Mouse (Mus musculus) forebrain, embryonic 10.5 days (tissue): ENCODE measurements at regions not wholly inside any gene's neighbourhood (a gene's known extent, or its start where the extent isn't known, plus 50 kb on each side); places are given as distances from the start of the nearest gene placed in this dataset.
"Not testable (repeated sequence)": the region's sequence is repeated elsewhere in the genome, so short reads cannot be mapped to it uniquely, and the experiment has no call there.

Experiments
- DNase-seq: peaks from one replicate; pipeline ENCODE4 v3.0.0-alpha.2; 2017; ENCODE audit warnings: low spot score; ENCODE audit errors: extremely low spot score
- H3K27ac ChIP-seq: fragments of 300-500 bp; sonication (generic); 2 replicates; pipeline ENCODE4 v1.5.1; 2016; ENCODE audit warnings: mild to moderate bottlenecking
- H3K27me3 ChIP-seq: fragments of 300-500 bp; sonication (generic); 2 replicates; pipeline ENCODE4 v1.6.1; 2016; ENCODE audit warnings: mild to moderate bottlenecking; ENCODE audit not compliant: poor library complexity, severe bottlenecking
- H3K36me3 ChIP-seq: fragments of 300-500 bp; sonication (generic); replicated peaks from 2 replicates; pipeline ENCODE4 v1.6.1; 2016; ENCODE audit warnings: mild to moderate bottlenecking, moderate library complexity
- H3K4me1 ChIP-seq: fragments of 300-500 bp; sonication (generic); 2 replicates; pipeline ENCODE4 v1.6.1; 2016
- H3K4me3 ChIP-seq: fragments of 300-500 bp; sonication (generic); 2 replicates; pipeline ENCODE4 v1.5.1; 2016; ENCODE audit warnings: mild to moderate bottlenecking, moderate library complexity
- H3K9me3 ChIP-seq: fragments of 300-500 bp; sonication (generic); 2 replicates; pipeline ENCODE4 v1.6.1; 2016; ENCODE audit warnings: mild to moderate bottlenecking, moderate library complexity
- WGBS: fragments of 180-500 bp; shearing (Covaris S2); methylation state at CpG from one replicate; pipeline ENCODE4 v1.1.7; 2016; 5-methylcytosine and 5-hydroxymethylcytosine counted together

GRCm38 (mm10) chr2:108044885-108045284 lies 754.4 kb downstream of the Kcna4 start:
- 95% methylated on average over 2 of the region's 2 CpGs for WGBS
- no peak overlapping the region for H3K27ac ChIP-seq
- H3K9me3 ChIP-seq: no peaks in the 10 kb centered on the region; the same call in 1 of the 2 replicates
- DNase-seq: no peak
- H3K4me1 ChIP-seq: no peaks in the 10 kb centered on the region
- no peaks in the 10 kb centered on the region for H3K27me3 ChIP-seq
- H3K36me3 ChIP-seq: no peaks in the 10 kb centered on the region
- H3K4me3 ChIP-seq: no peak overlapping the region

- DNase-seq: no peak
- 83% methylated on average over 2 of the region's 2 CpGs for WGBS
Measured at GRCm38 (mm10) chr2:108045997-108046396, 755.6 kb downstream of the Kcna4 start.

GRCm38 (mm10) chr2:108062751-108063150 lies 772.3 kb downstream of the Kcna4 start:
- H3K4me1 ChIP-seq, H3K4me3 ChIP-seq, H3K27me3 ChIP-seq, DNase-seq, H3K36me3 ChIP-seq, H3K27ac ChIP-seq, H3K9me3 ChIP-seq: not testable (repeated sequence)
- 92% methylated on average over 2 of the region's 2 CpGs for WGBS

More at GRCm38 (mm10) chr2:108045997-108046396, 755.6 kb downstream of the Kcna4 start:
- Histone ChIP-seq H3K9me3 (no peaks in the 10 kb centered on the region; the same call in 1 of the 2 replicates), H3K36me3 (no peaks in the 10 kb centered on the region), H3K4me3 (no peak overlapping the region), H3K4me1 (no peaks in the 10 kb centered on the region), H3K27ac (no peak overlapping the region), H3K27me3 (no peaks in the 10 kb centered on the region)

- no peaks in the 10 kb centered on the region for H3K4me1 ChIP-seq
- no peaks in the 10 kb centered on the region for H3K9me3 ChIP-seq
- WGBS: 84% methylated on average over 3 of the region's 3 CpGs
- no peaks in the 10 kb centered on the region for H3K36me3 ChIP-seq
- H3K27me3 ChIP-seq: no peaks in the 10 kb centered on the region
- DNase-seq: no peak
- no peak overlapping the region for H3K4me3 ChIP-seq
- H3K27ac ChIP-seq: no peak overlapping the region
Measured at GRCm38 (mm10) chr2:108083911-108084310, 793.5 kb downstream of the Kcna4 start.

GRCm38 (mm10) chr2:108090266-108090665 lies 799.8 kb downstream of the Kcna4 start:
- 86% methylated on average over 4 of the region's 4 CpGs for WGBS
- Histone ChIP-seq H3K4me1 (no peaks in the 10 kb centered on the region), H3K27me3 (no peaks in the 10 kb centered on the region), H3K9me3 (no peaks in the 10 kb centered on the region), H3K27ac (no peak overlapping the region), H3K4me3 (no peak overlapping the region), H3K36me3 (no peaks in the 10 kb centered on the region)
- DNase-seq: no peak

GRCm38 (mm10) chr2:108097026-108097425 lies 806.6 kb downstream of the Kcna4 start:
- 94% methylated on average over 4 of the region's 4 CpGs for WGBS
- Histone ChIP-seq H3K27me3 (no peaks in the 10 kb centered on the region), H3K4me1 (no peaks in the 10 kb centered on the region), H3K4me3 (no peak overlapping the region), H3K9me3 (no peaks in the 10 kb centered on the region), H3K27ac (no peak overlapping the region), H3K36me3 (no peaks in the 10 kb centered on the region)
- no peak for DNase-seq

- no peak for DNase-seq
- no peak overlapping the region for H3K4me3 ChIP-seq
- H3K27ac ChIP-seq: no peak overlapping the region
- no peaks in the 10 kb centered on the region for H3K4me1 ChIP-seq
- no peaks in the 10 kb centered on the region for H3K27me3 ChIP-seq
- no peaks in the 10 kb centered on the region for H3K9me3 ChIP-seq
- no peaks in the 10 kb centered on the region for H3K36me3 ChIP-seq
Measured at GRCm38 (mm10) chr2:108110140-108110539, 819.7 kb downstream of the Kcna4 start.

GRCm38 (mm10) chr2:108145694-108146093 lies 855.3 kb downstream of the Kcna4 start:
- Histone ChIP-seq H3K4me3 (no peak overlapping the region), H3K4me1 (0 out of 2 replicates have a peak, but pooled peaks cover 2% of the 10 kb centered on the region)
- WGBS: 68% methylated on average over 2 of the region's 2 CpGs

GRCm38 (mm10) chr2:108148221-108148620 lies 857.8 kb downstream of the Kcna4 start:
- Histone ChIP-seq H3K36me3 (no peaks in the 10 kb centered on the region), H3K4me3 (no peak overlapping the region), H3K9me3 (no peaks in the 10 kb centered on the region), H3K27ac (no peak overlapping the region), H3K4me1 (0 out of 2 replicates have a peak, but pooled peaks cover 2% of the 10 kb centered on the region), H3K27me3 (no peaks in the 10 kb centered on the region)
- 83% methylated on average over 4 of the region's 4 CpGs for WGBS
- DNase-seq: no peak

More at GRCm38 (mm10) chr2:108145694-108146093, 855.3 kb downstream of the Kcna4 start:
- Histone ChIP-seq H3K27me3 (no peaks in the 10 kb centered on the region), H3K36me3 (no peaks in the 10 kb centered on the region), H3K27ac (no peak overlapping the region), H3K9me3 (no peaks in the 10 kb centered on the region)
- no peak for DNase-seq

GRCm38 (mm10) chr2:108156189-108156588 lies 865.8 kb downstream of the Kcna4 start:
- no peaks in the 10 kb centered on the region for H3K4me1 ChIP-seq
- no peak overlapping the region for H3K27ac ChIP-seq
- no peaks in the 10 kb centered on the region for H3K36me3 ChIP-seq
- H3K9me3 ChIP-seq: no peaks in the 10 kb centered on the region
- no peaks in the 10 kb centered on the region for H3K27me3 ChIP-seq
- no peak for DNase-seq
- H3K4me3 ChIP-seq: no peak overlapping the region

GRCm38 (mm10) chr2:108157731-108158130 lies 867.3 kb downstream of the Kcna4 start:
- Histone ChIP-seq H3K27me3 (no peaks in the 10 kb centered on the region), H3K36me3 (no peaks in the 10 kb centered on the region), H3K4me1 (no peaks in the 10 kb centered on the region), H3K4me3 (no peak overlapping the region), H3K27ac (no peak overlapping the region), H3K9me3 (no peaks in the 10 kb centered on the region)
- no peak for DNase-seq
- WGBS: 88% methylated on average over 2 of the region's 2 CpGs

GRCm38 (mm10) chr2:108158311-108158710 lies 867.9 kb downstream of the Kcna4 start:
- no peaks in the 10 kb centered on the region for H3K9me3 ChIP-seq
- no peak overlapping the region for H3K4me3 ChIP-seq
- H3K27ac ChIP-seq: no peak overlapping the region
- no peak for DNase-seq
- no peaks in the 10 kb centered on the region for H3K36me3 ChIP-seq
- no peaks in the 10 kb centered on the region for H3K4me1 ChIP-seq
- H3K27me3 ChIP-seq: no peaks in the 10 kb centered on the region

GRCm38 (mm10) chr2:108160865-108161264 lies 870.4 kb downstream of the Kcna4 start:
- H3K4me3 ChIP-seq: no peak overlapping the region
- DNase-seq: no peak
- no peaks in the 10 kb centered on the region for H3K9me3 ChIP-seq
- no peaks in the 10 kb centered on the region for H3K36me3 ChIP-seq
- H3K27ac ChIP-seq: no peak overlapping the region
- H3K4me1 ChIP-seq: no peaks in the 10 kb centered on the region
- no peaks in the 10 kb centered on the region for H3K27me3 ChIP-seq
- WGBS: 88% methylated on average over 3 of the region's 3 CpGs

- no peak for DNase-seq
- no peaks in the 10 kb centered on the region for H3K4me1 ChIP-seq
- H3K27ac ChIP-seq: no peak overlapping the region
- no peak overlapping the region for H3K4me3 ChIP-seq
- H3K36me3 ChIP-seq: no peaks in the 10 kb centered on the region
- H3K27me3 ChIP-seq: no peaks in the 10 kb centered on the region
- no peaks in the 10 kb centered on the region for H3K9me3 ChIP-seq
- 67% methylated on average over 1 of the region's 1 CpGs for WGBS
Measured at GRCm38 (mm10) chr2:108165085-108165484, 874.6 kb downstream of the Kcna4 start.
